Mouse (Mus musculus): ENCODE measurements around the gene Sgsm1.

GRCm38 (mm10) chr5:113215610-113216011 is 95.0 kb downstream of the Sgsm1 start:
- no peak for TF ChIP-seq CTCF (IDR thresholded peaks at IDR 0.05; ENCODE audit: borderline replicate concordance, insufficient read depth, low read depth, low read length)
- no peak for TF ChIP-seq POLR2A (IDR thresholded peaks at IDR 0.05; ENCODE audit: borderline replicate concordance, insufficient read depth, low read length)

Measured in cerebellum, adult 2 months (tissue).